Mouse (Mus musculus) liver, embryonic 11.5 days (tissue): Measurements from ENCODE around the gene Gm5941. TPM values are rescaled to one million over a fixed set of nuclear protein-coding genes. Genes with fewer than 3 reads are reported as not detected.
"Not testable (repeated sequence)": the region's sequence is repeated elsewhere in the genome, so short reads cannot be mapped to it uniquely, and the experiment has no call there.

Experiments used
- ATAC-seq: fragments of 200-750 bp; cut with Nextera tagmentation; replicated peaks from 2 replicates; pipeline ENCODE4 v1.8.0; 2017; ENCODE audit warnings: moderate number of reproducible peaks, mild to moderate bottlenecking, moderate TSS enrichment, moderate library complexity; ENCODE audit not compliant: low FRiP score
- DNase-seq: peaks from one replicate; pipeline ENCODE4 v3.0.0-alpha.2; 2017; ENCODE audit warnings: low spot score
- H3K27ac ChIP-seq: fragments of 300-500 bp; sonication (generic); 2 replicates; pipeline ENCODE4 v1.5.1; 2014; ENCODE audit warnings: mild to moderate bottlenecking, low read depth, low read length, control low read depth
- H3K27me3 ChIP-seq: fragments of 300-500 bp; sonication (generic); replicated peaks from 2 replicates; pipeline ENCODE4 v1.6.1; 2014; ENCODE audit warnings: low read length, mixed read lengths; ENCODE audit not compliant: control insufficient read depth, insufficient read depth
- H3K36me3 ChIP-seq: fragments of 300-500 bp; sonication (generic); 2 replicates; pipeline ENCODE4 v1.6.1; 2014; ENCODE audit warnings: mild to moderate bottlenecking, low read length, moderate library complexity, mixed read lengths; ENCODE audit not compliant: control insufficient read depth, insufficient read depth
- H3K4me1 ChIP-seq: fragments of 300-500 bp; sonication (generic); replicated peaks from 2 replicates; pipeline ENCODE4 v1.6.1; 2014; ENCODE audit warnings: low read length, mixed read lengths; ENCODE audit not compliant: control insufficient read depth, insufficient read depth
- H3K4me2 ChIP-seq: fragments of 300-500 bp; sonication (generic); 2 replicates; pipeline ENCODE4 v1.6.1; 2014; ENCODE audit warnings: mild to moderate bottlenecking, control low read depth, moderate library complexity
- H3K4me3 ChIP-seq: fragments of 300-500 bp; sonication (generic); 2 replicates; pipeline ENCODE4 v1.5.1; 2014; ENCODE audit warnings: low read depth, low read length, control low read depth
- H3K9ac ChIP-seq: fragments of 300-500 bp; sonication (generic); 2 replicates; pipeline ENCODE4 v1.6.1; 2014; ENCODE audit warnings: low read depth, low read length, control low read depth
- H3K9me3 ChIP-seq: fragments of 300-500 bp; sonication (generic); 2 replicates; pipeline ENCODE4 v1.6.1; 2016; ENCODE audit warnings: low read length, inconsistent platforms, mixed read lengths; ENCODE audit not compliant: control insufficient read depth
- WGBS: fragments of 180-500 bp; shearing (Covaris S2); extraction: QIAGEN DNeasy Blood & Tissue Kit; methylation state at CpG from one replicate; pipeline ENCODE4 v1.1.7; 2014; 5-methylcytosine and 5-hydroxymethylcytosine counted together
- polyA plus RNA-seq: library from polyadenylated mRNA; unstranded; fragments of >200 nt; fragmentation: Nextera tagmentation; extraction: Ambion mirVana; gene quantifications from 2 replicates; pipeline ENCODE4 v1.2.1, GENCODE M21; 2014

Gm5941 gene
- not detected in 2 replicates for polyA plus RNA-seq

GRCm38 (mm10) chrX:92489649-92490048, at the start of gene Gm5941:
Gene Gm5941 (plus strand): TSS chrX:92489949.
- H3K4me3 ChIP-seq, DNase-seq, H3K4me1 ChIP-seq, H3K4me2 ChIP-seq, ATAC-seq, H3K27me3 ChIP-seq, H3K27ac ChIP-seq, H3K36me3 ChIP-seq, H3K9me3 ChIP-seq, H3K9ac ChIP-seq: not testable (repeated sequence)
- 79% methylated on average over 4 of the region's 4 CpGs for WGBS

- Histone ChIP-seq H3K9me3 (no peaks in the 10 kb centered on the region), H3K27me3 (no peaks in the 10 kb centered on the region), H3K9ac (no peak overlapping the region), H3K4me3 (no peak overlapping the region), H3K4me2 (no peak overlapping the region), H3K27ac (no peak overlapping the region), H3K4me1 (no peaks in the 10 kb centered on the region), H3K36me3 (no peaks in the 10 kb centered on the region)
- 29% methylated on average over 3 of the region's 3 CpGs for WGBS
- ATAC-seq (no peak), DNase-seq (no peak)
Measured at GRCm38 (mm10) chrX:92460496-92460895, 29.3 kb upstream of the Gm5941 start.

- Histone ChIP-seq H3K4me1 (no peaks in the 10 kb centered on the region), H3K9me3 (no peaks in the 10 kb centered on the region), H3K4me3 (no peak overlapping the region), H3K27me3 (no peaks in the 10 kb centered on the region), H3K9ac (no peak overlapping the region), H3K36me3 (no peaks in the 10 kb centered on the region), H3K4me2 (no peak overlapping the region), H3K27ac (no peak overlapping the region)
- DNase-seq (no peak), ATAC-seq (no peak)
- 30% methylated on average over 4 of the region's 4 CpGs for WGBS
Measured at GRCm38 (mm10) chrX:92464773-92465172, 25.0 kb upstream of the Gm5941 start.

GRCm38 (mm10) chrX:92498254-92498653, 8.5 kb downstream of the Gm5941 start:
- Histone ChIP-seq H3K27me3 (no peaks in the 10 kb centered on the region), H3K9ac (no peak overlapping the region), H3K9me3 (no peaks in the 10 kb centered on the region), H3K4me1 (no peaks in the 10 kb centered on the region), H3K4me2 (no peak overlapping the region), H3K36me3 (no peaks in the 10 kb centered on the region), H3K27ac (no peak overlapping the region), H3K4me3 (no peak overlapping the region)
- WGBS, result 41% methylated on average over 1 of the region's 1 CpGs
- no peak for ATAC-seq
- DNase-seq, result no peak

GRCm38 (mm10) chrX:92527826-92528225, 38.1 kb downstream of the Gm5941 start:
- H3K36me3 ChIP-seq, result no peaks in the 10 kb centered on the region
- 48% methylated on average over 1 of the region's 1 CpGs for WGBS
- ATAC-seq, result no peak
- DNase-seq, result no peak
- H3K4me1 ChIP-seq, result no peaks in the 10 kb centered on the region
- H3K27me3 ChIP-seq, result no peaks in the 10 kb centered on the region
- no peak overlapping the region for H3K4me2 ChIP-seq
- H3K9me3 ChIP-seq, result no peaks in the 10 kb centered on the region
- H3K9ac ChIP-seq, result no peak overlapping the region
- H3K4me3 ChIP-seq, result no peak overlapping the region
- H3K27ac ChIP-seq, result no peak overlapping the region

Other genes starting within 250 kb of the Gm5941 start
- not detected in 2 replicates for gene Mageb18, start 109.6 kb downstream of the Gm5941 start, polyA plus RNA-seq